Mouse (Mus musculus) ES-CJ7 (cell line): ENCODE data around the gene Il12a.

ENCODE experiments used
- DNase-seq: peaks from one replicate; pipeline ENCODE4 v3.0.0; 2011; ENCODE audit warnings: low read depth, low spot score

Il12a gene

DNA sequence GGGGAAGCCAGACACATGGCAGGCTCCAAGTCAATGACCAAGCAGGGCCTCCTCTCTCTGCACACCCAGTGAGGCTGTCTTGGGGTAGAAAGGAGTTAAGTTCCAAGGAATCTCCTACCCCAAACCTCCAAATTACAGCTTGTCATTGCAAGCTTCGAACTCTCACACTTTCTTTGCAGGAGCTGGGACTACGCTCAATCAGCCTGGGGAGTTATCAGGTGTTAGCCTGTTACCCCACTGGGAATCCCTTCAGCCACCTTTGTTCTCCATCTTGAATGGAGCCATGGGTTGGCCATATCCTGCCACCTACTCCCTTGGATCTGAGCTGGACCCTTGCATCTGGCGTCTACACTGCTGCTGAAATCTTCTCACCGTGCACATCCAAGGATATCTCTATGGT is at the start of gene Il12a:
Gene Il12a, plus strand, starts transcription at position 301 of the 400 bp plus-strand sequence.
- DNase-seq, result no peak

DNA sequence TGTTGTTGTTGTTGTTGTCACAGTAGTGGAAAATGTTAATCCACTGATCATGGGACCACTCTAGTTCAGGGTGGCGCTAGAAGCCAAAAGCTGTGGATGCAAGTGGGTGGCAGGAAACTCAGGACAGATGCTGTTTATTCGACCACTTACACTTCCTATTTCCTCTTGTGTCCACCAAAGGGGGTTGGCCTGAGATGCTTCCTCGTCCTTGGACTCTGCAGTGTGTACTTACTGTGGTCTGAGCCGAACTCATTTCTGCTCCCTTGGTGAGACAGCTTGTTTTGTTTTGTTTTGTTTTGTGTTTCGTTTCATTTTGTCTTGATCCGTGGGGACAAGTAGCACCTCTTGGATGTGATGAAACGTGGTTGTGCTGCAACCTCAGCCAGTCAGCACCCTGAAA is 47.5 kb upstream of the Il12a start:
- no peak for DNase-seq

DNA sequence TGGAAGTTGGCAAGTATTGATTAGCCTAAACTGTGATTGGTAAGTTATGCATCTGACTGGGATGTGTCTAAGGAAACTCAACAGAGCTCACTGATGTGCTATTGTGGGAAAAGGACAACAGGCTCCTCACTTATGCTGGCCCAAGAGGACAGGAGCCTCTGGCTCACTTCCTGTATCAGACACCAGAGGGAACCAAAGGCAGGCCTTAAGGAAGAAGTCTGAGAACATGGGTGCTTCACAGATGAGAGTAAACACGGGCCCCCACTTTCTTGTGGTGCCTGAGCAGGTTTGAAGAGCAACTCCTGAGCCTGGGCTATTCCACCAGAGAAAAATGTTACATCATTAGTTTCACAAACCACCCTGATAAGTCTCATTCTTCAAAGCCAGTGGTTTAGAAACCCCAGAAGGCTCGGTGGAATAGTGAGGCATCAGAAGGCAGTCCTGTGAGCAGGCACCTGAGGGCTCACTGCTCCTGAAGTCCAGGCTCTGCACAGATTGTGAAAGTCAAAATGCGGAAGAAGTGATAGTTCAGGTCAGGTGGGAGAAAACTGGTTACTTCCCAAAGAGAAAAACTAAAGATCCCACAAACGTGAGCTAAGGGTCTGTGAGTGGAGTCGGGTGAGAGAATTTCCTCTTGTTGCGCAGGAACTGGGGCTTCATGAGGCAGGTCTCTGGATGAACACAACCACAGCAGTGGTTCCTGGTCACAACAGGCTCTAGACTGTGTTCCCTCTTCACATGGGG is 43.9 kb upstream of the Il12a start:
- DNase-seq, result no peak

DNA sequence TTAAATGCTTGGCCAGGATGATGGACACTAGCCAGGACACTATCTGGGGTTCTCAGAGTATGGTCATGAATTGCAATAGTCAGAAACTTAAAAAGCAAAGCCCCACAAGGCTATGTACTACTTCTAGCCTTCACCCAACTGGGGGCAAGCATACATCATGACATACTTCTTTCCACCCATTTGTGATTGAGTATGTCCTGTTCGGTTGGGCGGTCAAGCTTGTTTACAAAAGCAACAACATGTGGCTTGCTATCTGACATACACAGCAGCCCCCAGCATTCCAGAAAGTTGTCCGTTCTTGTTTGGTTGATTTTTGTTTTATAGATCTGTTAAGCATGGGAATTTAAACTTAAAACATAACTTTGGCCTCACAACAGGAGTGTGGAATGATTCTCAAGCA is 43.2 kb upstream of the Il12a start:
- no peak for DNase-seq

DNA sequence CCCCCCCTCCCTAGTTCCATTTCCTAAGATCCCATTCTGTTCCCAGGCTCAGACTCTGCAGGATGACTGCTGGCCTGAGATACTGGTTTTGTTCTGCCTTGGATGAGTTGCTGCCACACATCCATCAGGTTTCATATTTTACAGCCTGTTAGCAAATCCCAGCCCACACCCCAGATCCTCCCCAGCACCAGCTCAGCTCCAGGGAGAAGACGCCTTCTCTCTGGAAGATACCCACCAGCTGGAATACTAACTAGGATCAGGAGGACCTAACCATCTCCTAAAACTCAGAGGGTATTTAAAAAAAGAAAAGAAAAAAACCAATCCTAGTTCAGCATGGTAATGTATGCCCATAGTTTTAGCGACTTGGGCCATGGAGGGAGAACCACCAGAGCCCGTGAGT is 40.2 kb upstream of the Il12a start:
- DNase-seq, result no peak

DNA sequence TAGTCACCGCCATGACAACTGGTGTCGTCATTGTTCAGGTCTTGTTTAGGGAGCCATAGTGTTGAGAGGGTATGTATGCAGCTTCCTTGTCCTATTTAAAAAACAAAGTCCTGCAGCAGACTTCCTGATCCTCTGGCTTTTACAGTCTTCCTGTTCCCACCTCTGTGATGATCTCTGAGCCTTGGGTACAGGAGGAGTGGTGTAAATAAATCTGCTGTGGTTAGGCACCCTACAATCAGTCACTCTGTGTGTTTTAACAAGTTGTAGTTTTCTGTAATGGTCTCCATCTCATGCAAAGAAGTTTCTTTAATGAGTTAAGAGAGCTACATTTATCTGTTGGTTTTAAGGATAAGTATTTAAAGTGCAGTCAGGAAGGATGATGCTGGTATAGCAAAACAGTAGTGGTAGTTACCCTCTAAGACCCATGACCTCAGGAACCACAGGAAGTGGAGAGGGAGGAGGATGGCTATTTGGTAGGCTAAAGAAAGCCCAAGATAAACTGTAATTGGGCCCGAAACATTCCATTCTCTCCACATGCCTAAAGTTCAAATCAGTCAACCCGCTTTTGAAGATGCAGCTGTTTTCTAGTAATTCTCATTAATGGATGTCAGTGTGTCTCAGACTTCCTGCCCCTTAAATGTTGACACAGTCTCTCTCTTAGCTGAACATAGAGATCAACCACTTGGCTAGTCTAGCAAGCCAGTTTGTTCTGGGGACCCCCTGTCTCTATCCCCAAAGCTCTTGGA is 33.7 kb upstream of the Il12a start:
- no peak for DNase-seq

DNA sequence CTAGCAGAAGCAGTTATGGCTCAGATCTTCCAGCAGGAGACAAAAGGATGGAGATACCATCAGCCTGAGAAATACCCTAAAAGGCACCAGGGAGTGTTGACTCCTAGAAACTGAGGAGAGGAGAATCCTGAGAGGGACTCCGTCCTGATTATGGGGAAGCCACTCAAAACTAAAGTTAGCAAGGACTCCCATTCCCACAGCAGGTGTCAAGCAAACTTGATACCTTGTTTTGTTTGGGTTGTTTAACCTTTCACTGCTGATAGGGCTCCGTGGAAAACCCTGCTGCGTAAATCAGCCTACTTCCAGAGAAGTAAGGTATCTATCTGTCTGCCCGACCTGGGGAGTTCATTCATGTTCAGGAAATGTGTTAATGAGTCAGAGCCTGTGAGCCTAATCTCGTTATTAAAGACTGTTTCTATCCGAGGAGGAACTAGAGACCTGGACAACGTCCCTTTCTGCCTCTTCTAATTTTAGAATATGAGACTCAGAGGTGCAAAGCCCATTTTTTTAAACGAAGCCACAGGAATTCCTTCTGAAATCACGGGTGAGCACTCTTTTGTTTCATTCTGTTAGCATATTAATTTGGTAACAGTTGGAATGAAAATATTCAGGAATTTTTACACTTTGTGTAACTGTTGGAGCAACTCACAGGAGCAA is 32.7 kb upstream of the Il12a start:
- no peak for DNase-seq

DNA sequence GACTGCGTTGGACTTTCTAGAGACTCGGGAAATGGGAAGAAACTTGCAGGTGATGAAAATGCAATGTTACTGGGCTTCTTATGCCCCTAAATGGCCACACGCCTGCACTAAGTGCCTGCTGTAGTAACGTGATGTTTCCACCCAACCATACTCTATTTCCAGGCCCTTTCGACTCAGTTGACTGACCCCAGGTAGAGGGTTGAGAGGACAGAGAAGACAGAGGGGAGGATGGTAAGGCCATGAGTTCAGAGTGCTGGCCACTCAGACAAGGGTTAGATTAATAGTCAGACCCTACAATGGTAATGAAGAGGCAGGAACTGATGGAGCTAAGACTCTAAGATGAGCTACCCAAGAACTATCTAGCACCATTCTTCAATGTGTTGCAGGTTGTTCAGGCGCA is 30.4 kb upstream of the Il12a start:
- no peak for DNase-seq

DNA sequence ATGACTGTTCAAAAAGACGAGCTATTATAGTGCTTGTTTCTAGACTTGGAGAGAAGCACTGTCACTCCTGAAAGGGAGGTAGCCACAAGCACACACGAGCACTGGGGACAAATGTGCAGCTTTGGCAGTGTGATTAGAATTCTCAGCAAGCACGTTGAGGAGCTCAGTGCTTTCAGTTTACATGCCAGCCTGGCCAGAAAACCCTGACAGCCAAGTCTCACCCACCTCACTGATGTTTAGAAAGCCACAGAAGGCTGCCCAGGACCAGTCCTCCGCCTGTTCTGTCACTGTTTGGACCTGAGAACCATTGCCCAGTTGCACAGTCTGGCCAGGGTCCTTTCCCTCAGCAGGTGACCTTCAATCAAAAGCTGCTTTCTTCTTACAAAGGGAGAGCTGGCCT is 29.9 kb upstream of the Il12a start:
- no peak for DNase-seq

DNA sequence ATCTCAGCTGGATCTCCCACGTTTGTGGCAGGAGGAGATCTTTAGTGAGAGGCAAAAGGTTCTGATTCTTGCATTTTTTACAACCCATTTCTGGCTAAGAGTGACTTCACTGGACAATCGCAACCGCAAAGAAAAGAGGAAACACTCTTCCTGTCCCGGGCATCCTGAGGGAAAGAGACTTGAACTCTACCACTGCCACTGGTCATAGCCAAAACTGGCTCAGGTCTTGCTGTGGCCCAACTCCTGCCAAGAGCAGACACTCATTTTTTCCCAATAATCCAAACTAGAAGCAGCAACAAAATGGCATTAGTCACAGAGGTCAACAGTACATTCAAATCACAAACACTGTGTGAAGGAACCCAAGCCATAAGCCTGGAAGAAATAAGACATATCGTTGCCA is 28.1 kb upstream of the Il12a start:
- no peak for DNase-seq

DNA sequence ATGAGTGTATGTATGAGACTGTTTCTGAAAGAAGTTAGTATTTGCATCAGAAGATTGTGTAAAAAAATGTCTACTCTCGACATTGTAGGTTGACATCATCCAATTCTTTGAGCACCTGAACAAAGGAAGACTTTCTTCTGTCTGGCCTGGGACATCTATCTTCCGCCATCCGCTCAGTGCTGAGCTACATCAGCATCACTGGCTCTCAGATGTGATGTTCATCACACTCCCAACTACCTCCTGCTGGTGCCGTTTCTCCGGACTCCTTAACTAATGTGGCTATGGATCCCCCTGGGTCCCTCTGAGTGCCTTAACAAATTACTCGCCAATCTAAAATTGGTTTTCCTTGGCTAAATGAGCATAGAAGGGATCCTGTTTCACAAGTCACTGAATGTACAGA is 26.1 kb upstream of the Il12a start:
- DNase-seq, result no peak

DNA sequence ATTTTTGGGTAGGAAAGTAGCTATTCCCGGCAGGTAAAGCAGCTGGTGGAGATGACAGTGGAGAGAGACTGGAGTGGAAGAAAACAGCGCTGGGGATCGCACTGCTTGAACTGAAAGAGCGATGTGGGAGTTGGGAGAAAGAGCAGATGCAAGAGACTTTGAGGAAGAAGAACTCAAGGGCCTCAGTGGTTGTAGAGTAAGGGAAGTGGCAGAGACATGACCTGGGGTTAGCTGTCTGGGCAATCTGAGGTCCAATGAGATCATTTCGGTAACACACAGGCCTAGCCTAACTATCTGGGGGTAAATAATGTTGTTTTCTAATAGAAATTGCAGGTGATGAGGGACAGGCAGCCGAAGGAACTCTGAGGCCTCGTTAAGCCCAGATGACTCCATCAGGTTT is 24.1 kb upstream of the Il12a start:
- DNase-seq, result no peak

DNA sequence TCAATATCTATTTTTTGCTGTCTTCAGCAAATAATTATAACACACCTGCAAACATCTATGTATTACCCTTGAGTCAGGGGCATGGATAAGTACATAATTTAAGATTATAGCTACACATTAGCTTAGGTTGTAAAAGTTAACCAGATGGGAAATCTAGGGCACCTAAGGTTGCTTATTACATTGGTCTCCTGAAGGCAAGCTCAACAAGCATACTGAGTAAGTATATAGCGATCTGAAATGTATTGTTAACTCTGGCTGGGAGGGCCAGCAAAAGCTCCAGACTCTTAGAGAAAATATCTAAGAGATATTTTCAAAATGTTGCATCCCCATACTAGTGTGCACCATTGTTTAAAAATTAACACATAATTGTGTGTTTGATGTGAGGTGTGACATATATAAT is 22.6 kb upstream of the Il12a start:
- no peak for DNase-seq

DNA sequence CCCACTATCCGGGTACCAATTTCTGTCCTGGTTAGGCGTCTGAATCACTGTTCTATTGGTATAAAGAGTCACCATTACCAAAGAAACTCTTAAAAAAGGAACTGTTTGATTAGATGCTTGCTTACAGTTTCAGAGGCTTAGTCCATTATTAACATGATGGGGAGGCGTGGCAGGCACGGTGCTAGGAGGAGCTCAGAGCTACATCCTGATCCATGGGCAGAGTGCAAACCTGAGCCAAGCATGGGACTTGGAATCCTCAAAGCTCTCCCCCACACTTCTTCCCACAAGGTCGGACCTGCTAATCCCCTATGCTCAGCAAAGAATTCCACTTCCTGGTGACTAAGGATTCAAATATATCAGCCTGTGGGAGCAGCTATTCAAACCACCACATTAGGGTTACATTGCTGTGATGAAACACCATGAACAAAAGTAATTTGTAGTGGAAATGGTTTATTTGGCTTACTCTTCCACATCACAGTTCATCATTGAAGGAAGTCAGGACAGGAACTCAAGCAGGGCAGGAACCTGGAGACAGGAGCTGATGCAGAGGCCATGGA is 20.9 kb upstream of the Il12a start:
- no peak for DNase-seq

DNA sequence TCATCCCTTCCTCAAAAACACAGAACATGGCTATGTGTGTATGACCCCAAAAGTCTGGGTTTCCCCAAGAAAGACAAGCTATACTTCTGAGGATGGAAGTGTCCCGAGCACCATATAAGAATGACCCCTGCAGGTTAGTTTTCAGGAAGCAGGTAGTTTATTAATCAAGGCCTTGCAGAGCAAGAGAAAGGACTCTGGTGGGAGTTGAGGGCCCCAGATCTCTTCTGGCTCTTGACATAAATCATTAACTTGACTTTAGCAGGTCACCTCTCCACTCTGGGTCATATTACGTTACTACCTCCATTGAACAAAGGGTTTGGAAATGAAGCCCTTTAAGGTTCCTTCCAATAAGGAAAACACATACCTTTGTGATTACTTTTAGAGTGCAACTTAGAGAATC is 15.7 kb upstream of the Il12a start:
- no peak for DNase-seq

DNA sequence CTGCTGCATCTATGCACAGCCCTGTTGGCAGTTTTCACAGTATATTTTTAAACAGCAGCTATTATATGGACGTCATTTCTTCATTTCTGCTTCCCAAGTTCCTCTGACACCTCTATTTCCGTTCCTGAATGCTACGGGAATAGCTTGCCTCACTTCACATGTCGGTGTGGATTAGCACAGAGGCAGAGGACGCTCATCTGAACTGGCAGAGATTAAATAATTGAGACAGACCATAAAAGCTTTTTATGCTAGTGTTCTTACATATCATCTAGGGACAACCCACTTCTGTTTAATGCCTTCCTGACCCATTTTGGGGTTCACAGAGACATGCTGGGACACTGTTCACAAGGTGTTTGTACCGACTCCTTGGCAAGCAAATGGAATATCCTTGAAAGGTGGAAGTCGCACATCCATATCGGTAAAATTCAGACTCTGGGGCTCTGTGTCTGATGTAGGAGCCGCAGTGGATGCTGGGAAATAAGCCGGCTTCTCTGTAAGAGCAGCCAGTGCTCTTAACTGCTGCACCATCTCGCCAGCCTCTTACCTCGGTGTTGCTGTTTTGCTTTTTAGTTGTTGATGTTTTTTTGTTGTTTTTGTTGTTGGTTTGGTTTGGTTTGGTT is 15.1 kb upstream of the Il12a start:
- DNase-seq, result no peak

DNA sequence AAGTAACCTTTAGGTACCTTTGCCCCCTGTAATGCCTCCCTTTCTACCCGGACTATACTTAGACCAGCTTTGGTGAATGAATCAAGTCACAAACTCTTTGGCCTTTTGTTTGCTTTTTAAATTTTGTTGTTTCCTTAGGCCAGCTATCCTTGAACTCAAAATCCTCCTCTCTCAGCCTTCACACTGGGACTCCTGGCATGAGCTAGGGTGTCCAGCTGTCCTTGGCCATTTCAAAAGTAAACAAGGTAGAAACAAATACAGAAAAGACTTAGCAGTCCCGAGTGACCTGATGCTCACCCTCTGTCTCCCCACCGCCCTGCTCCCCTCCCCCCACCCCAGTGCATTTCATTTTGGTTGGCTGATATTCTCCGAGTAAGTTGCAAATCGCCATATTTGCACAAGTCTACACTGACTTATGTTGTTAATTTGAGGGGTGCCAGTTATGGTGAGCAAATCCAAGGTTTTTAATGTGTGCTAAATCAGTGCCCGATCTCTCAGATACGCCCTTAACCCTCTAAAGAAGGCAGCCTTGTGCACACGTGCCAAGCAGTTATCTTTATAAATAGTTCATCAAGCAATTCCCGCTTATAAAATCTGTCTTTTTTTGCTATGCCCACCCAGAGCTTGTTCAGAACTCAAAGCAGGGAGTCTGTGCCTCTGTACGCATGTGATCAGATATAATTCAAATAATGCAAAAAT is 14.3 kb upstream of the Il12a start:
- DNase-seq, result no peak

DNA sequence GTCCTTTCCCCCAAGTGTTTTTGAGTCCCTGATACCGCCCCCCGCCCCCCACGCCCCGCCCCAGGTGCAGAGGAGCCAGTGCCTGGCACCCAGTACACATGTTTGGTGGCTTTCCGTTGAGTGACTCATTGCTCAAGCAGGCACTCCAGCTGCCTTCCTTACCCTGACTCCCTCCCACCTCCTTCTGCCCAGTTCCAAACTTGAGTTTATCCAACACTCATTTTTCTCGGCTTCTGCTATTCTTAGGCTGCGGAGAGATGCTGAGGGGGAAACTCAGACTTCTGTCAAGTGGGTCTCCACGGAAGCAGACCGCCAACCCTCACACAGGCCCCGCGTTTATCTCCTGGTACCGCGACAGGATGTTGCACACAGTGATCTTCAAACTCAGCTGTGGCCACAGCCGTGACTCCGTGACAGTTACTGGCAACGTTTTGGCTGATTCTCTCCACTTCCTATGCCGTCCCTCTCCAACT is 13.6 kb upstream of the Il12a start:
- DNase-seq, result no peak

DNA sequence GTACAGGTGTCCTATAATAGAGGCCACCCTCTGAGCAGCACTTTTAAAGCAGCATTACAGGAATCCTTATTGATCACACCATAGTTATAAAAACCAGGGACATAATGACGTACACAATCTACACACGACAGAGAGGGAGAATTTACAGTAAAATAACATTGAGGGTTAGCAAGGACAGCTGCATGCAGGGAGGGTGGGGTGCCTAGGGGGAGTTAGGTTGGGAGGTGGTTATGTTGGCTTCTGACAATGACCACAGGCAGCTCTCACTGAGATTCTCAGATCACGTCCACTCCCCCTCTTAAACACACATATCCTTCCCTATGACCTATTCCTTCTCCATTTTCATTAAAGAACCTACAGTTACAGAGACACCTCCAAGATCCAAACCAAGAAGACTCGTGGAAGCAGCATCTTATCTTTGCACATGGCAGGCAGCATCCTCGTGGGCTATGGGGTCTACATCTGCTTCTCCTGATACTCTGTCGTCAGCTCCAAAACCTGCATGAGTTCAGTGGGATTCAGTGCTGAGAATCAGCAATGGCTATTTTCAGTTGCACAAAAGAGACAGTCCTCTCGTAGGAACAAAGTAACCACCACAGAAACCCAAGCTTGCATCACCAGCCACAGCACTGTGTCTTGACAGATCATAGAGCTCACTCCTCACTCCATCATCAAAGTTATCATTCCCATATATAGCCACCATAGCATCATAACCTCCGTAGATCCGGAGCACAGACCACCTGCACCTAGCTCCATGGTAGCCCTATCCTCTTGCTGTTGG is 11.4 kb upstream of the Il12a start:
- DNase-seq, result no peak

DNA sequence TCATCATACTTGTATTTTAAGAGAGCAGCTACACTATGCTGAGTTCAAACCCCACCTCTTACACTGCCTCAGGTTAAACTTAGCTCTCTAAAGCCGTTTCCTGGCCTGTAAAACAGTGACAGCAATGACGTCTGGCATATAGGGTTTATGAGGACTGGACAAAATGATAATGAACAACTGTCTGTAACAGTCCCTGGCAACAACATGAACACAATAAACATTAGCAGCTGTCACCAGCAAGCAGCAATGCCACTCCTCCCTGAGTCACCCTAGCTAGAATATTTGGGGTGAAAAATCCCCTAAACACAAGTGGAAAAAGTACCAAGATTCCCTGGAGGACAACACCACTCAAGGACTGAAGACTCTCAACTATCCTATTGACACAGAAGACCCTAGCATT is 6.9 kb upstream of the Il12a start:
- DNase-seq, result no peak

DNA sequence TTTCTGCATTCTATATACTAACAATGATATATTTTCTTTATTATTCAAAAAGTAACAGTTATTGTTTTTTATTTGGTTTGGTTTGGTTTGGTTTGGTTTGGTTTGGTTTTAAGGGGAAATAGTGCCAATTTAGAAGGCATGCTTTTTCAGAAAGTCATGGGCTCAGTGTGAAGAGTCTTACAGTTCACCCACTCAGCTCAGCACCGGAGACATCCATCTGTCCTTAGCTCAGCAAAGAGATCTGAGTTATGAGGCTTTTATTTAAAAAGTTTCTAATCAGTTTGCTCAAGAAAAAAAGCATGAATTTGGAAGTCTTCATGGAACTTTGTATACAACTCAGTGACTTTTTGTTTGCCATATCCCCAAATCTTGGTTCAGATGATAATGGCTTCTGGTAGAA is 6.2 kb upstream of the Il12a start:
- DNase-seq, result no peak
